Mouse (Mus musculus): ENCODE results near the gene Sorbs1. TPM values are rescaled to one million over a fixed set of nuclear protein-coding genes. Genes with fewer than 3 reads are reported as not detected.

Sorbs1 gene
- polyA plus RNA-seq, 1 experiment from 2014 or later = 107 TPM

DNA sequence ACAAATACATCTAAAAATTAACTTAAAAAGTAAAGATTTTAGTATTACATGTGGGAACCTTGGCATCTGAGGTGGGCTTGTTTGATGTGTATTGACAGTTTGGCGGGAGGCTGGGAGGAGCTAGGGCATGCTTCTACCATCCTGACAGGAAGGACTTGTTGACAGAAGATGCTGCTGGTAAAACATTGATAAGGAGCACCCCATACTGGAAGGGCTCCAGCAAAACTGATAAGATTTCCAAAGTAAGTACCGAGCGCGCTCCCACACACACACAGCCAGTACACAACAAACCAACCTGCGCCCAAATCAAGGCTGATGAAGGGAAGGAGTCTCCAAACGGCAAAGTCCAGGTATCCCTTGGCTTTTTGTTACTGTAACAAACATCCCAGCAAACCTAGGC lies 22.9 kb upstream of the Sorbs1 start:
- Histone ChIP-seq H3K27ac (no peak overlapping the region), H3K4me1 (no peaks in the 10 kb centered on the region), H3K4me2 (replicated peaks) (no peak overlapping the region), H3K4me3 (no peak overlapping the region), H3K9me3 (no peaks in the 10 kb centered on the region), H3K27me3 (replicated peaks) (no peaks in the 10 kb centered on the region), H3K36me3 (no peaks in the 10 kb centered on the region), H3K9ac (no peak overlapping the region)
- 90% methylated on average over 6 of the region's 6 CpGs for WGBS
- ATAC-seq (ENCODE audit: low FRiP score, low read depth) = no peak

DNA sequence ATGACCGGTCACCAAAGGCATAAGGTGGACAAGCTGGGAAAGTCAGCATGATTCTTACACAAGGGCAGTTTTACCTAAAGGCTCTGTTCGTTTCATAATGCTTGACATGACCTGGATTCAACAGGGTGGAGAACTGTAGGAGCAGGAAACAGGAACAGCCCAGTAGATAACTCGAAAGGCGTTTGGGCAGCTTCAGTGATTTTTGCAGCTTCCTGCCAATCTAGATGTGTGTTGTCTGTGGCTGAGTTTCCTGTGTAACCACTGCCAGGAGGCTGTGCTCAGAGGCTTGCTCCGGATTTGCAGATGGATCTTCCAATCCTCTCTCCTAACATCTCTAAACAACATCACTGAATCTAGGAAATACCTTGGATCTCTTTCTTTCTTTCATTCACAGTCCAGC lies 18.9 kb upstream of the Sorbs1 start:
- no peaks in the 10 kb centered on the region for H3K36me3 ChIP-seq
- ATAC-seq (ENCODE audit: low FRiP score, low read depth) = no peak
- H3K4me3 ChIP-seq = no peak overlapping the region
- H3K4me2 ChIP-seq (replicated peaks) = no peak overlapping the region
- no peaks in the 10 kb centered on the region for H3K9me3 ChIP-seq
- no peak overlapping the region for H3K27ac ChIP-seq
- WGBS = 88% methylated on average over 5 of the region's 5 CpGs
- no peaks in the 10 kb centered on the region for H3K4me1 ChIP-seq
- no peaks in the 10 kb centered on the region for H3K27me3 ChIP-seq (replicated peaks)
- H3K9ac ChIP-seq = no peak overlapping the region

DNA sequence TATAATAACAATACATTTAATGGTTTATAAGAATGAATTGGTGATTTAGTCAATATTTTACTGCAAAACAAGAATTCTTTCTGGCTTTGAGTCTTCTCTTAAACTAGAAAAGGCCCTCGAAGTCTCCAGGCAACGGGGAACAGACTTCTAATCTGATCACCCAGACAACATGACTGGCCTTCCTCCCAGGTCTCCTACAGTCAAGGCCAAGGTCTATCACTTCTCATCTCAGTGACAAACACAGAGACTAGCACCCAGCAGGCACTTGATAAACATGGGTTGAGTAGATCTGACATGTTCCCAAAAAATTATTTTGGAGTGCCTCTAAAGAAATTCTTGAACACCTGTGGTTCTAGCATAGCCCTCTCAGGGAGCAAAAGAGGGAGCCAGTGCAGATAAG lies 16.7 kb upstream of the Sorbs1 start:
- Histone ChIP-seq H3K4me1 (no peaks in the 10 kb centered on the region), H3K4me2 (replicated peaks) (no peak overlapping the region), H3K27me3 (replicated peaks) (no peaks in the 10 kb centered on the region), H3K27ac (no peak overlapping the region), H3K9ac (no peak overlapping the region), H3K9me3 (no peaks in the 10 kb centered on the region), H3K4me3 (no peak overlapping the region), H3K36me3 (no peaks in the 10 kb centered on the region)
- ATAC-seq (ENCODE audit: low FRiP score, low read depth) = no peak
- WGBS = 93% methylated on average over 2 of the region's 2 CpGs

DNA sequence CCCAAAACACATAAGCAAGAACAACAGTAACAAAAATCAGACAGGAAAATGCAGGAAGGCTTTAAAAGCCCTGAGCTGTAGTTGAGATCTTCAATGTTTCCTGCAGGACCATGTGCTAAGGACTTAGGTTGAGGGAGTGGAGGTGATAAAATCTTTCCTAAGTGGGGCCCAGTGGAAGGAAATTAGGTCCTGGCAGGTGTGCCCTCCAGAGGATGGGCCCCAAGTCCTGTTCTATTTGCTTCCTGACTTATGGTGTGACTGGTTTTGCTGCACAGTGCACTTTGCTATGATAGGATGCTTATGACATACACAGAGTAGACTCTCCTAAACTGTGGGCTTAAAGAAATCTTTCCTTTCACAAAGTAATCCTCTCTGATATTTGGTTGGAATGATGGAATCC lies 14.7 kb upstream of the Sorbs1 start:
- Histone ChIP-seq H3K4me3 (no peak overlapping the region), H3K9me3 (no peaks in the 10 kb centered on the region), H3K9ac (no peak overlapping the region), H3K4me2 (replicated peaks) (no peak overlapping the region), H3K27me3 (replicated peaks) (no peaks in the 10 kb centered on the region), H3K36me3 (no peaks in the 10 kb centered on the region), H3K27ac (no peak overlapping the region), H3K4me1 (no peaks in the 10 kb centered on the region)
- no peak for ATAC-seq (ENCODE audit: low FRiP score, low read depth)

DNA sequence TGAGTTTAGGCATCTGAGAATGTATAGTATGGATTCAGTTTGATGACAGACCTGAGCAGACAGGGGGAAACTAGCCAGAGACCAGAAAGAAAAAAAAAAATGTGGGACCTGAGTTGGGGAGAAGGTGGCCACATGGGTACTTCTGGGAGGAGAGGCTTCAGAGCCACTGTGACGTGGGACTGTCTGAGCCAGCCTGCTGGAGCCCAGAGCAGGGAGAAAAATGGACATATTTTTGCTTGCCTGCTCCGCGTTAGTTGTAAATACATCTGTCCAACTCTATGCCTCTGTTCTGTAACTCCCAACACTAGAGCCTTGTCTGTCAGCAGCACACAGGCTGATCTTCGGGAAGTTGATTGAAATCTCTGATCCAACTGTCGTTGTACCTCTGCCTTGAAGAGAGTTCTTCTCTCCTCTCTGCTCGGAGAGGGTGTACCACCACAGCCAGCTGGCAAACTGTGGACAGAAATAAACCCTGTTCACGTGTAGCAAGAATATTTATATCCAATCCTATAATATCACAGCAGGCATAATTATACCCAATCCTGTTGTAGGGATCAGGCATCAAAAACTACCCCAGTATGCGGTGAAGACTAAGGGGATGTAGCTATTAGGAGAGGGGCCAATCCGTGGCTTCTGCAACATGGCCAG lies 12.9 kb upstream of the Sorbs1 start:
- no peak for ATAC-seq (ENCODE audit: low FRiP score, low read depth)
- WGBS = 86% methylated on average over 9 of the region's 9 CpGs
- no peak overlapping the region for H3K27ac ChIP-seq
- no peak overlapping the region for H3K4me3 ChIP-seq
- no peak overlapping the region for H3K9ac ChIP-seq
- H3K4me2 ChIP-seq (replicated peaks) = no peak overlapping the region
- no peaks in the 10 kb centered on the region for H3K4me1 ChIP-seq
- no peaks in the 10 kb centered on the region for H3K9me3 ChIP-seq
- no peaks in the 10 kb centered on the region for H3K36me3 ChIP-seq
- no peaks in the 10 kb centered on the region for H3K27me3 ChIP-seq (replicated peaks)

DNA sequence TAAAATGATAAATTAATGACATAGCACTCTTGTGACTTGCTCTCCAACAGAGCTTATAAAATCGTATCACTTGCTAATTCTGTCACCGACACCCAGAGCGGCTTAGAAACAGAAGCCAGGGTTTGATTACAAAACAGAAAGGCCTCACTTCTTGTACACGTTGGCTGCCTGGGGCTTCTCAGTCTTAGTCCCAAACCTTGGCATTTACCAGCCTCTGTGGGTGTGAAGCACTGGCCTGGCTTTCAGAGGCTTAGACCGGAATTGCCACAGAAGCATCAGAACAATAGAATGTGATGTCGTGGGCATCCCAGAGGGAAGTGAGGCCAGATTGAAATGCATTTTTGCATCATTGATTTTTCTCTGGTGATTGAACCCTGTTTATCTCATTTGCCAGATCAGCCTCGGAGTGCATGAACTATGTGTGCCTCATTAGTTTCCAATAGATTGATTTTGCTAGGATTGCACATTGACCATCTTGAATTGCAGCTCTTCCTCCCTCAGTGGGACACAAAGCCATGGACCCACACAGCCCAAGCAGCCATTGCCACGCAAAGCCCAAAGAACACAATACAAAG lies 9.9 kb upstream of the Sorbs1 start:
- Histone ChIP-seq H3K36me3 (no peaks in the 10 kb centered on the region), H3K9ac (no peak overlapping the region), H3K27ac (no peak overlapping the region), H3K4me2 (replicated peaks) (no peak overlapping the region), H3K9me3 (no peaks in the 10 kb centered on the region), H3K27me3 (replicated peaks) (no peaks in the 10 kb centered on the region), H3K4me1 (peaks cover 3% of the 10 kb centered on the region; the same call in 1 of the 2 replicates), H3K4me3 (no peak overlapping the region)
- no peak for ATAC-seq (ENCODE audit: low FRiP score, low read depth)
- WGBS = 70% methylated on average over 8 of the region's 8 CpGs

DNA sequence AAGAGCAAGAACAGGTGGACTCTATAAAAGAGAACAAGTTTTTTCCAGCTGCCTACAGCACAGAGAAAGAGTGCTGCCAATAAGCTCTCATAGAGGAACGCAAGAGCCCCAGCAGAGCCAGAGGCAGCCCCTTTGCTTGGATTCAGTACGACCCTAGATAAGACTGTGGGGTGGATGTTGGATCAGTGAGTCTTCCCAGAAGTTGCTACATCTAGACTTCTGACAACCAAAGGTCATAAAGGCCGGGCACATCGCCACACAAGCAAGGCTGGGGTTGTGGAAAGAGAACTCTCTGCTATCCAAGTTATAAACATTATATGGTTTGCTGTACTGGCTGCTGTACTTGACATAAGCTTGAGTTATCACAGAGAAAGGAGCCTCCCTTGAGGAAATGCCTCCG lies 6.8 kb upstream of the Sorbs1 start:
- 90% methylated on average over 5 of the region's 5 CpGs for WGBS

DNA sequence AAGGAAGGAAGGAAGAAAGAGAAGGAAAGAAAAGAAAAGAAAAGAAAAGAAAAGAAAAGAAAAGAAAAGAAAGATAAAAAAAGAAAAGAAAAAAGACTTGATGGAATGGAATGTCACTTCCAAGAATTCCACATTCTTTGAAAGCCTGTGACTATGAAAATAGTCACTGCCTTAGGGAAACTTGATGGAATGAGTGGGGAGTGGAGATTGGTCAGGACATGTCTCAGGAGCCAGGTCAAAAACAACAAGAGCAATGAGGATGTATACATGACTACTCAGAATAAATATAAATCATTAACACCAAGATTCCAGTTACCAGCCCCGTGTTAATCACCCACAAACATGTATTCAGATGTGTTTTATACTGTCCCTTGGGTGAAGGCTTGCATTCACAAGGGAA lies 5.1 kb upstream of the Sorbs1 start:
- Histone ChIP-seq H3K4me1 (peaks cover 3% of the 10 kb centered on the region; the same call in 1 of the 2 replicates), H3K9ac (no peak overlapping the region), H3K4me2 (replicated peaks) (no peak overlapping the region), H3K36me3 (no peaks in the 10 kb centered on the region), H3K4me3 (no peak overlapping the region), H3K27me3 (replicated peaks) (no peaks in the 10 kb centered on the region), H3K27ac (no peak overlapping the region), H3K9me3 (no peaks in the 10 kb centered on the region)
- 80% methylated on average over 1 of the region's 1 CpGs for WGBS
- ATAC-seq (ENCODE audit: low FRiP score, low read depth) = no peak

More for the DNA sequence above, 6.8 kb upstream of the Sorbs1 start:
- Histone ChIP-seq H3K36me3 (no peaks in the 10 kb centered on the region), H3K4me3 (no peak overlapping the region), H3K27ac (no peak overlapping the region), H3K9me3 (no peaks in the 10 kb centered on the region), H3K27me3 (replicated peaks) (no peaks in the 10 kb centered on the region), H3K9ac (no peak overlapping the region), H3K4me1 (peaks cover 3% of the 10 kb centered on the region; the same call in 1 of the 2 replicates), H3K4me2 (replicated peaks) (no peak overlapping the region)
- ATAC-seq (ENCODE audit: low FRiP score, low read depth) = no peak

DNA sequence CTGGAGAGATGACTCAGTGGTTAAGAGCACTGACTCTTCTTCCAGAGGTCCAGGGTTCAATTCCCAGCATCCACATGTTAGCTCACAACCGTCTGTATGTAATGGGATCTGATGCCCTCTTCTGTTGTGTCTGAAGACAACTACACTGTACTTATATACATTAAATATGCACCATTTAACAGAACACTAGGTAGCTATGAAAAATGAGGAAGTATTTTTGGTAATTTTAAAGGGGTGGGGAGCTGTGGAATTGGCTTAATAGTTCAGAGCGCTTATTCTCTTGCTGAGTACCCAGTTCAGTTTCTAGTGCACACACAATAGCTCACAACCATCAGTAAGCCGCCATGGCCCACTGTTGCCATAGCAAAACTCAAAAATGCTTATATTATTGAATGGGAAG lies 2.0 kb upstream of the Sorbs1 start:
- no peak overlapping the region for H3K27ac ChIP-seq
- ATAC-seq (ENCODE audit: low FRiP score, low read depth) = no peak
- no peaks in the 10 kb centered on the region for H3K36me3 ChIP-seq
- no peaks in the 10 kb centered on the region for H3K27me3 ChIP-seq (replicated peaks)
- no peak overlapping the region for H3K9ac ChIP-seq
- H3K9me3 ChIP-seq = no peaks in the 10 kb centered on the region
- H3K4me2 ChIP-seq (replicated peaks) = no peak overlapping the region
- peaks cover 22% of the 10 kb centered on the region for H3K4me1 ChIP-seq
- no peak overlapping the region for H3K4me3 ChIP-seq
- WGBS = 97% methylated on average over 3 of the region's 3 CpGs

DNA sequence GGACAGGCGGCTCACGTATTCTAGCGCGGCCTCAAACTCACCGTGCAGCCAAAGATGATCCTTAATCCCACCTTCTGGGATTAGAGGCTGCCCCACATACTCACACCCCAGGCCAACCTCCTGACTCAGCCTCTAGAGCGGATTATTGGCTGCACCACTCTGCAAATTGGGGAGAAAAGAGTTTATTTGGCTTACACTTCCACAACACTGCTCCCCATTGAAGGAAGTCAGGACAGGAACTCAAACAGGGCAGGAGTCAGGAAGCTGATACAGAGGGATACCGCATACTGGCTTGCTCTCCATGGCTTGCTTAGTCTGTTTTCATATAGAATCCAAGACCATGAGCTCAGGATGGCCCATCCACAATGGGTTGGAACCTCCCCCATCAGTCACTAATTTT lies 797 bp upstream of the Sorbs1 start:
- Histone ChIP-seq H3K9ac (no peak overlapping the region), H3K9me3 (no peaks in the 10 kb centered on the region), H3K4me2 (replicated peaks) (no peak overlapping the region), H3K27ac (no peak overlapping the region), H3K27me3 (replicated peaks) (no peaks in the 10 kb centered on the region), H3K4me3 (no peak overlapping the region), H3K36me3 (no peaks in the 10 kb centered on the region), H3K4me1 (peaks cover 29% of the 10 kb centered on the region)
- ATAC-seq (ENCODE audit: low FRiP score, low read depth) = no peak
- WGBS = 84% methylated on average over 7 of the region's 7 CpGs

DNA sequence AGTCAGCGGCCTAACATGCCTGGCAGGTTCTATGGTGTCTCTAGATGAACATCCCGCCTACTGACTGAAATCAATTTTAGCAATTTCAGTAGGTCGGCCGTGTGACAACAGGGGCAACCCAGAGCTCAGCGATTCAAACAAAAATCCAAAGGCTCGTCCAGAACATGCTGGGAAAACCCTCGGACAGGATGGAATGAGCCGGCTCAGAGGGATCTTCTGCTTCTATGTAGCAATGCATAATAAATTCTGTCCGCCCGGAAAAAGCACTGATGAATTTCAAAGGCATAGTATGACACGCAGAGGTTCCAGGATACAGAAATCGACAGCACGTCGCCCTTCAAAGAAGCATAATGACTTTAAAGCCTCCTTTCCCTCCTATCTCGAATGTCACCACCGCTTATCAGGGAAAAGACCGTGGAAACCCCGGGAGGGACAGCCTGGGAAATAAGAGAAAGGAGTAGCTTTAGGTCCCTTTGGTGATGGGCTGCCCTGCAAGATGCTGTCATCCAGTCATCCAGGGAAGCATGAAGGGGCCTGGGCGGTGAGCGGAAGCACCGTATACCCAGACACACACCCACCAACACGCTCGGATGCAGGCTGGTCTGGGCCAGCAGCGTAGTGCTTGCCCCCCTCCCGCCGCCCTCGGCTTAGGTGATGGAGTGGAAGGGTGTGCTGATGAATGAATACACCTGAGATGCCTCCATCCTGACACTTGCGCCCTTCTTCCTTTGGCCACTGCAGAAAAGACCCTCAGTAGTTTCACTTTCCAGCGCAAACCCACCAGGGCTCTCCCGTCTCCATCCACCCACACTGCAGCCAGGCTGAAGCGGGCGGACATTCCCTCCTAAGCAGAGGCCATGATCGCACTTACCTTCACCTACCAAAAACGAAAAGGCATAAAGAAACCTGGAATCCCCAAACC lies 818 bp downstream of the Sorbs1 start:
- peak overlapping the region; percentile 82 for H3K4me2 ChIP-seq (replicated peaks)
- no peaks in the 10 kb centered on the region for H3K36me3 ChIP-seq
- H3K27me3 ChIP-seq (replicated peaks) = no peaks in the 10 kb centered on the region
- peak overlapping the region; percentile 85 for H3K27ac ChIP-seq
- no peaks in the 10 kb centered on the region for H3K9me3 ChIP-seq
- H3K4me1 ChIP-seq = peaks cover 27% of the 10 kb centered on the region
- WGBS = under 1% methylated on average over 34 of the region's 34 CpGs
- peak; percentile 61 for ATAC-seq (ENCODE audit: low FRiP score, low read depth)
- peak overlapping the region; percentile 83 for H3K9ac ChIP-seq
- peak overlapping the region; percentile 66 for H3K4me3 ChIP-seq

DNA sequence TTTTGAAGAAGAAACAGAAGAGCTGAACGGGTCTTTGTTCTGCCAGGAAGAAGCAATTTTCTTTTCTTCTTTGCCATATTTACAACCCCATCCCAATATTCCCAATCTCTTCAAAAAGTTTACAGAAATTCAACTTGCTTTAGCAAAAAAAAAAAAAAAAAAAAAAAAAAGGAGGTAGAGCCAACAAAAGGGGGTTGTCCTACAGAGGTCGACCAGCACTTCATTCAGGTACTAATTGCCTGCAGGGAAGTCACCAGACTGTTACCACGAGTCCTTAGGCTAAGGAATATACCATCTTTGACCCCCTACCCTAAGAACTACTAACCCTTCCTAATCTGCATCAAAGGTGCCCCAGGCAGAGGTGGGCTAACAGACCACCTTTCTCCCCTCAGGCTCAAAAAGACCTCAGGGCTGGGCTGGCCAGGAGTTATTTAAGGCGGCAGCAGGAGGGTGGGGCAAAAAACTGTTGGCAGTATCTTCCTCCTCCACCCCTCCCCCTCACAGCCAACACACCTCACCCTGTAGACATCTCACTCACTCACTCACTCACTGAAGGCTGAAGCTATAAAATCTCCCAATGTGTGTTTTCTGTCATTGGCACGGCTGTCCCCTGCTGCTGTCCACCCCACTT lies 1.8 kb downstream of the Sorbs1 start:
- ATAC-seq (ENCODE audit: low FRiP score, low read depth) = no peak
- Histone ChIP-seq H3K4me1 (peaks cover 27% of the 10 kb centered on the region), H3K4me2 (replicated peaks) (peak overlapping the region; percentile 82), H3K27ac (no peak overlapping the region), H3K9ac (peak overlapping the region; percentile 83), H3K27me3 (replicated peaks) (no peaks in the 10 kb centered on the region), H3K4me3 (peak overlapping the region; percentile 66), H3K9me3 (no peaks in the 10 kb centered on the region), H3K36me3 (no peaks in the 10 kb centered on the region)
- WGBS = 19% methylated on average over 5 of the region's 5 CpGs
